Mouse (Mus musculus) frontal cortex, postnatal 25 days (tissue): ENCODE results near the gene Rnaset2b.
"Not testable (repeated sequence)": the region's sequence is repeated elsewhere in the genome, so short reads cannot be mapped to it uniquely, and the experiment has no call there.

Source experiments
- DNase-seq, 2 experiments: peaks; one replicate each; pipeline ENCODE4 v3.0.0; 2022; ENCODE audit warnings: low spot score in 2 of 2

Gene Rnaset2b

GRCm38 (mm10) chr17:6980144-6980543 lies 9.7 kb downstream of the Rnaset2b start:
- not testable (repeated sequence) for DNase-seq

- DNase-seq: not testable (repeated sequence)
Observed at GRCm38 (mm10) chr17:6986118-6986517, 15.7 kb downstream of the Rnaset2b start.

GRCm38 (mm10) chr17:6995504-6995903 lies 25.1 kb downstream of the Rnaset2b start:
- DNase-seq: not testable (repeated sequence)

- not testable (repeated sequence) for DNase-seq
Observed at GRCm38 (mm10) chr17:6996826-6997225, 26.4 kb downstream of the Rnaset2b start.

GRCm38 (mm10) chr17:6997778-6998490 lies 27.5 kb downstream of the Rnaset2b start:
- not testable (repeated sequence) for DNase-seq

- not testable (repeated sequence) for DNase-seq
Observed at GRCm38 (mm10) chr17:7001790-7002585, 31.6 kb downstream of the Rnaset2b start.

GRCm38 (mm10) chr17:7003392-7003791 lies 33.0 kb downstream of the Rnaset2b start:
- not testable (repeated sequence) for DNase-seq

GRCm38 (mm10) chr17:7005646-7006045 lies 35.2 kb downstream of the Rnaset2b start:
- DNase-seq: not testable (repeated sequence)

- DNase-seq: not testable (repeated sequence)
Observed at GRCm38 (mm10) chr17:7008885-7009284, 38.5 kb downstream of the Rnaset2b start.

GRCm38 (mm10) chr17:7009440-7009839 lies 39.0 kb downstream of the Rnaset2b start:
- not testable (repeated sequence) for DNase-seq

GRCm38 (mm10) chr17:7009901-7010300 lies 39.5 kb downstream of the Rnaset2b start:
- not testable (repeated sequence) for DNase-seq

GRCm38 (mm10) chr17:7014190-7014589 lies 43.8 kb downstream of the Rnaset2b start:
- DNase-seq: not testable (repeated sequence)

- not testable (repeated sequence) for DNase-seq
Observed at GRCm38 (mm10) chr17:7025257-7025656, 54.8 kb downstream of the Rnaset2b start, which contains the start of gene Gm1604a. Gene Gm1604a (plus strand): TSS chr17:7025568.

GRCm38 (mm10) chr17:7025764-7026346 lies 55.4 kb downstream of the Rnaset2b start:
- not testable (repeated sequence) for DNase-seq

- not testable (repeated sequence) for DNase-seq
Observed at GRCm38 (mm10) chr17:7030204-7030603, 59.8 kb downstream of the Rnaset2b start.

- not testable (repeated sequence) for DNase-seq
Observed at GRCm38 (mm10) chr17:7030622-7031174, 60.3 kb downstream of the Rnaset2b start.

- not testable (repeated sequence) for DNase-seq
Observed at GRCm38 (mm10) chr17:7033192-7034166, 63.0 kb downstream of the Rnaset2b start.
